Mouse (Mus musculus) heart, adult 9 months (tissue): ENCODE data around the gene Arl3.

Experiments used
- DNase-seq, 2 experiments: peaks; one replicate each; pipeline ENCODE4 v3.0.0; 2022; ENCODE audit warnings: low spot score in 2 of 2

The Arl3 gene

DNA sequence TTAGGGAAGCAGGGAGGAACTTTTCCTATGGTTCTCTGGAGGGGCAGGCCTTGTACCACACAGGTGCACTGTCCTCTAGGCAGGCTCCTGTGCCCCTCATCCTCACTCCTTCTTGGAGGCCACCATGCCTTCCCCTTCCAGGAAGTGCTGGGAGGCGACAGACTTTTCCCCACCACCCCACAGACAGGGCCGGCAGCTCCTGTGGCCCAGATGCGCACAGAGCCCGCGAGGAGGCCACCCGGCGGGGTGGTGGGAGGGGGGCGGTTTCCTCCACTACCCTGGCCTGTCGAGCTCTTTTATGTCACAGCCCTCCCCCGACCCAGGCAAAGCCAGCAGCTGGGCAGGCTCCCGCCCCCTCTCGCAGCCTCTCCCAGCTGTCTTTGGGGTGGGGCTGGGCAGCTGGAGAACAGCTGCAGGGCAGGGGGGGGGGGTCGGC is 54.6 kb downstream of the Arl3 start:
- DNase-seq: no peak

GRCm38 (mm10) chr19:46517529-46518351 is 55.3 kb downstream of the Arl3 start:
- DNase-seq: no peak

DNA sequence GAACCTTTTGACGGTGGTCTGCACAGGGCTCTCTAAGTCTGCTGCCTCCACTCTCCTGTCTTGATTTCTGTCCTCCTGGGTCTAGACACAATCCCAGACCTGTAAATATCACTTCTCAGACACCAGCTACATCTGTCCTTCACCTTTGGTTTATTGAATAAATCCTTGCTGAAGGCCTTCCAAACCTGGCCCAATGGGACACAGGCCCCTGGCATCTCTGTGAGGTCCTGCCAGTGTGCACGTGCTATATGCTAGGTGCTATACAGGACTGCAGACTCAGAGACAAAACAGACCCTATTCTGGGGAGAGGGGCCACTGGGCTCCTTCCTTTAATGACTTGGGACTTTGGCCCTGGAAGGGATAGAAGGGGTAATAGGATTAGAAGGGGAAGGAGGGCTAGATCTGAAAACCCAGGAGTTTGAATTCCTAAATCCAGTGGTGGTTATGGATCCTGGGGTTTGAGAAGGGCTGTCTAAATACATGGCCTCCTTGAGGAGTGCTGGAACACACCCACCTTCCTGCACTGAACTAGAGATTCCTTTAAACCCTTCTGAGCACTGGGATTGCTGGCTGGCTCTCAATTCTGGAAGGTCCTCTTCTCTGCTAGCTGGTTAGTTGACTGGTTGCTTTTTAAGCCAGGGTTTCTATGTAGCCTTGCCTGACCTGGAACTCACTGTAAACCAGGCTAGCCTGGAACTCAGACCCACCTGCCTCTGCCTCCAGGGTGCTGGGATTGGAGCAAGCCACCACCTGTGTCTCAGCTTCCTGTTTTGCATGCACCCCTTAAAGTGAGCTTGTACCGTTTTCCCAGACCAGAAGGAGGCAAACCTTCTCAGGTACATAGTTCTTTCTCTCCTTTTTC is 56.1 kb downstream of the Arl3 start:
- no peak for DNase-seq

DNA sequence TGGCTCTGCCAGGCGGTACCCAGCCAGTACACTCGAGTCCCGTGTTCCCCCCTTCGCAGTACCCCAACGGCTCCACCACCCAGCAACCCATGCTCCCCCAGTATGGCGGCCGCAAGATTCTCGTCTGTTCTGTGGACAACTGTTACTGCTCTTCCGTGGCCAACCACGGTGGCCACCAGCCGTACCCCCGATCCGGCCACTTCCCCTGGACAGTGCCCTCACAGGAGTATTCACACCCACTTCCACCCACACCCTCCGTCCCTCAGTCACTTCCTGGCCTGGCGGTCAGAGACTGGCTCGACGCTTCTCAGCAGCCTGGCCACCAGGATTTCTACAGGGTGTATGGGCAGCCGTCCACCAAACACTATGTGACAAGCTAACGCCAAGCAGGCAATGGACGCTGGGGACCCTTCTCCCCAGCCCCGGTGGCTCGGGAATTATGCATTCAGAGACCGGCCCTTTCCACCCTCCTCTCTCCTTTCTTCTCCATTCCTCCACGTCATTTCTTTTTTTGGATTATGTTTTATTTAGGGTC is 57.6 kb downstream of the Arl3 start:
- no peak for DNase-seq

- no peak for DNase-seq
Observed at GRCm38 (mm10) chr19:46514387-46514786, 58.6 kb downstream of the Arl3 start.

DNA sequence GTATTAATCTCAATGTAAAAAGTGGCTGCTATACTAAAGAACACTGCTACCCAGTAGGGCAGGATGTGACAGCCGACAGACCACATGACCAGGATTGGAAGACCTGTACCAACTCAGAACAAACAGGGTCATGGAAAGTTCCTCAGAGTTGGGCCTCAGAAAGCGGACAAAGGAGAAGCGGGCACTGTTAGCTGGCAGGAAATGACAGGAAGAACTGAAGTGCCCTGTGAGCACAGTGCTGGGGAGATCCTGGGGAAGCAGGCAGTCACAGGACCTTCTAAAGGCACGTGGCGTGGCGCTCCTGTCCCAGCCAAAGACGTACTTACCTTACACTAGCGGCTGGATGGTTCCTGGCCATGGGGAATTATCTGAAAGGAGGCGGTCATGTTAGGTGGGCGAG is 61.7 kb downstream of the Arl3 start:
- peak; percentile 66 to 79 for DNase-seq

GRCm38 (mm10) chr19:46510824-46511223 is 62.2 kb downstream of the Arl3 start:
- DNase-seq: no peak

DNA sequence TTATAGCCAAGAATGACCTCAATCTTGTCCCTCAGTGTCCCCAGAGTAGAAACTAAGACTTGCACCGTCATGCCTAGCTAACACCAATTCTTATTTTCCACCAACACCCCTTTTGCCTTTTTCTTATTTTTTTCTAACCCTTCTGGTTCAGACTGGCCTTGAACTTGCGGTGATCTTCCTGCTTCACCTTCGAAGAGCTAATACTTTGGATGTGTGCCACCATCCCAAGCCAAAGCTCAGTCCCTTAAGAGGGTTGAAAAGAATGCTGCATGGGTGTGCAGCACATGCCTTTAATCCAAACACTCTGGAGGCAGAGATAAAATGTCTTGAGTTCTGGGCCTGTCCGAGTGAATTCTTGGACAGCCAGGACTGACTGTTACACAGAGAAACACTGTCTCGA is 62.6 kb downstream of the Arl3 start:
- DNase-seq: no peak

DNA sequence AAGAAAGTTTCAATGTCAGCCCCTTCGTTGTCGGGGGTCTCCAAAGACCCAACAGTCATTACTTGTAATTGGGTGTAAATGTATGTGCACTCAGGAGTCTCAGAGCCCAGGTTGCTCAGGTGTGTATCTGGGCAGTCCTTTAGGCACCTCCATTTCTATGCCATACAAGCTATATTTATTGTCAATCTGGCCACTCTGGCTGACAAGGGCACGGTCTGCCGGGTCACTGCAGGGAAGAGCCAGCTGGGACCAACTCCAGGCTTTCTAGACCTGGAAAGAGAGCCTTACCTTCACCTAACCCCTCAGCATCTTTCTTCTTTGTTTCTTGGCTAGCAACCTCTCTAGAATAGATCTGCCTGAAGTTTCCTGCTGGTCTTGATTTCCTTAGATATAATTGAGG is 63.3 kb downstream of the Arl3 start:
- DNase-seq: no peak

DNA sequence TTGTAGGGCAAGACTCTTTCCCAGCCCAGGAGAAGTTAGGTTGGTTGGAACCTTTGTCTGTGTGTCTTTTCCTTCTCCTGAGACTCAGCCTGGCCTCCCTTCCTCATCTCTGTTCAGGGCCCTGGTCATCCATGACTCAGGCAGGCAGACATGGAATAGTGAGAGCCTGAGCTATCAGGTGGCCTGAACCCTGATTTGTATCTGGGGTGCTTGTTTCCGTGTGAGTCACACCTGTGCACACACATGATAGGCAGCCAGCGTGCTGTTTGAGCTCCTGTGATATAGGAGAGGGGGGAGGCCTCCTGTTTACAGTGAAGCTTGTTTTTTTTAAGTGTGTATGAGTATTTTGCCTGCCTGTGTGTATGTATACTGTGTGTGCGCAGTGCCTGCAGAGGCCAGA is 63.8 kb downstream of the Arl3 start:
- DNase-seq: no peak

DNA sequence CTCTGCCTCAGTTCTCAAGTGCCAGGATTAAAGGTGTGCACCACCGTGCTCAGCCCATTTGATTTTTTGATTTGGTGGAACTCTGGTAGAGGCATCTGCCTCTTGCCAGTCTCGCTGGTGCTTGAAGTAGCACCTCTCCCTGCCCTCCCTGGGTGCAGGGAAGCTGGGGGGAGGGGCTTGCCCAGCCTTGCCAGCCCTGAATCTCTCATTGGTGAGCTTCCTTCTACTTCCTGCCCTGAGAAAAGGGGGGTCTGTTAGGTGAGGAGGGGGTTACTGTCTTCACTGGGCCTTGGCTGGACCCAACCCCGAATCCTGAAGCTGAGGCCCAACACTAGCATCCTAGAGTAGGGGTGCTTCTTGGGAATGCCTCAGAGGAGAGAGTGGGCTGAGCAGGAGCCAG is 64.3 kb downstream of the Arl3 start:
- no peak for DNase-seq

- DNase-seq: no peak
Observed at GRCm38 (mm10) chr19:46507806-46508205, 65.2 kb downstream of the Arl3 start.

DNA sequence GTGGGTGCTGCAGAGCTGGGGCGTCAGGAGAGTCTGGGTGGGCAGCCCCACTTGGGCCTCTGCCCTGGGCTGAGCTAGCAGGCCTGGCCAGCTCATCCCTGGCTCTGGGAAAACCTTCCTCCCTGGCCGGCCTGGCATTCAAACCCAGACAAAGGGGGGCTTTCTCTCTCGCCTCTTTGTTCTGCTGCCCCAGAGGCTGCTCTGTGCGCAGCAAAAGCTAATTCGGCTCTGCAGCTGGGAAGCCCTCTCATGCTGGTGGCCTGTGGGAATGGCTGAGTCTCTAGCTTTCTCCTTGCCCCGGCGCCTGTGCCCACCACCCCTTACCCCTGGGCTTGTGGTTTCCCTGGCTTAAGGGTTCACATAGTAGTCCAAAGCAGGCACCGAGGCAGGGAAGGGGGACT is 65.8 kb downstream of the Arl3 start:
- no peak for DNase-seq

GRCm38 (mm10) chr19:46506372-46506717 is 66.7 kb downstream of the Arl3 start:
- DNase-seq: no peak

DNA sequence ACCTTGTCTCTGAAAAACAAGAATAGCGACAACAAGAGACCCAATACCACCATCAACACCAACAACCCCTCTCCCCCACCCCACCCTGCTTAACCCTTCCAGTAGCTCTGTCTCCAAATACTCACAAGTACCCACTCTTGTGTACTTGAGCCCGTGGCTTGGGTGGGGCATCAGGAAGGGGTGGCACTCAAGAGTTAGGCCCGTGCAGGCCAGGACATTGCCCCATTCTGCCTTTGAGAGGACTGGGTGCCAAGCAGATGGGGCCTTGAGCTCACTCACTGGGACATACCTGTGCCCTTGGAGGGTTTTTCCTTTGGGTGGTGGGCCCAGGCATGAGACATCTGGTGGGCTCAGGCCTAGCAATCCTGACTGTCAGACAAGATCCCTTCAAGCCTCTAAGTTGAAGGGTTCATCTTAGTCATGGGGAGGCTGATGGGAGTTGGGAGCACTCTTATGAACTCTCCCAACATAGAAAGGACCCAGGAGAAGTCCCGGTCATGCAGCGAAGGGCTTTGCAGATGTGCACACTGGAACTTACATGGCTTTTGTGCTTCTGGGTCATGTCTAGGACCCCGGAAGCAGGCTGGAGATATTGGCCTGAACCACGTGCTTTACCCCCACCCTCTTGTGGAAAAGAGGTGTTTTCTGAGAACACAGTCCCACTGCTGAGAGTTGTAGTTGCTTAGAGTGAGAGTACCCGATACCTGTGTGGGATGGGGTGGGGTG is 67.2 kb downstream of the Arl3 start:
- DNase-seq: no peak

DNA sequence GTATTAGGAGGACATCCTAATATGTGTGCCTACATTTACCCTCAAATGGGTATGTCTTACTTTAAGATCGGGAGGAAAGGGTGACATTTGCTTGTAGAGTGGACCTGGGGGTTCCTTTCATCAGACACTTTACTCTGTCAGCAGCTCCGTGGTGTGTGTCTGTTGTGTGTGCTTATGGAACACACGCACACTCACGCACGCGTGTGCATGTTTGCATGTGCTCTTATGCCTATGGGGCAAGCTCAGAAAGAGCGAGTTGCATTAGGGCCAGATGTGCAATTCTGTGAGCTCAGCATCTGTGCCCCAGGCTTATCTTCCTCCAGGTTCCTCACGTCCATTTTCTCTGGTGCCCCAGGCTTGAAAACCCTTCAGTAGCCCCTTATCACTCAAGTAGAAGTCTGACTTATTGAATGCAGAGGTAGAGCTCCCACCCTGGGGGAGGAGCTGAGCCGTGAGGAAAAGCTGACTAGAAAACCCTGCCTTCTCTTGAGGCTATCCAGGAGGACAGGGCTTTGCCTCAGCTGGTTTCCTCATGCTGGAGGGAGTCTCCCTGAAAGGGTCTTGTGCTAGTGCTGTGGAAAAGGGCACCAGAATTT is 68.1 kb downstream of the Arl3 start:
- no peak for DNase-seq

DNA sequence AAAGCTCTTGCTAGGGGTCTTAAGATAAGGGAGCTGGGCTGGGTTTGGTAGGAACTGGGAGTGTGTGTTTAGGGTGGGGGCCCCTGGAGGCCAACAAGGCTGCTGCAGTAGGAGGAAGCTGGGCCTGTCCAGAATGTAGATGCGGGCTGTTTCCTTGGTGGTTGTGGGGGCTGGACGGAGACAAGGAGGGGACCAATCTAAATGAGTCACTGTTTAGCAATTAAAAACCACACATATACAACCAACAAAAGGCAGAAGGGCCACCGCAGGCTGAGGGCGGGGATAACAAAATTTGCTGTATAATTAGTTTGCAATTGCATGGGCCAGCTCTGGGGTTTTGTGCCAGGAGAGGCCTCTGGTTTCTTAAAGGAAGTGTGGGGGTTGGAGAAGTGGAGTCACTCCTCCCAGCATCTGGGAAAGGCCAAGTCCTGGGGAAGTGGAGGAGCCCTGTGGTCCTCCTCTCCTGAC is 68.9 kb downstream of the Arl3 start:
- DNase-seq: peak; percentile 71 to 79

DNA sequence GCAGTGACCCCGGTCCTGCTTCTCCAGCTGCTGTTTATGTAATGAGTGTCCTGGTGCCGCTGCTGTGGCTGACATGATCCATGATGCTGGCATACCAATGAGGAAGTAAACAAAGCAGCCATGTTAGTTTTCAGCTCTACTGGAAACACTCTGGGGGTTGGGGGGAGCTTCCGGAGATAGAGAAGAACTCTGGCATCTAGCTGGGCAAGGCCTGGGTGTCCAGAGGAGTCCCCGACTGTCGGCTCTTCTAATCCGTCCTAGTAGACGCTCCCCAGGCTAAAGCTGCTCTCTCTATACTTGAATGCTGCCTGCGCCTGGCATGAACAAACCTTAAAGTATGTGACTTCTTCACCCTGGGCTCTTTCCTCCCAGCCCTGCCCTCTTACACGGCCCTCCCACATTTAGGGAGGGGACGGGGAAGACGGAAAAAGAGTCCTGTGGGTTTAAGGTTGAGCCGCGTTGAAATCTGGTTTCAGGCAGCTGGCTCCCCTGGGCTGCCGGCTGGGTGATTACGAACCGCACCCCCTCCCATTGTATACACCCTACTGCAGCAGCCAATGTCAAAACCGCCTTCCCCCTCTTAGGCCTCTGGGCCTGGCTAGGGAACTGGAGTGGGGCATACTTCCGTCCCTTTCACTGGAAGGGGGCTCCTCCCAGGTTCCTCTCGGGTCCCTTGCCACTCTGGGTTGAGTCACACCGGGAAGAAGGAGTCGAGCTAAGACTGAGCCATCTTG is 69.5 kb downstream of the Arl3 start:
- DNase-seq: peak; percentile 86 to 90

DNA sequence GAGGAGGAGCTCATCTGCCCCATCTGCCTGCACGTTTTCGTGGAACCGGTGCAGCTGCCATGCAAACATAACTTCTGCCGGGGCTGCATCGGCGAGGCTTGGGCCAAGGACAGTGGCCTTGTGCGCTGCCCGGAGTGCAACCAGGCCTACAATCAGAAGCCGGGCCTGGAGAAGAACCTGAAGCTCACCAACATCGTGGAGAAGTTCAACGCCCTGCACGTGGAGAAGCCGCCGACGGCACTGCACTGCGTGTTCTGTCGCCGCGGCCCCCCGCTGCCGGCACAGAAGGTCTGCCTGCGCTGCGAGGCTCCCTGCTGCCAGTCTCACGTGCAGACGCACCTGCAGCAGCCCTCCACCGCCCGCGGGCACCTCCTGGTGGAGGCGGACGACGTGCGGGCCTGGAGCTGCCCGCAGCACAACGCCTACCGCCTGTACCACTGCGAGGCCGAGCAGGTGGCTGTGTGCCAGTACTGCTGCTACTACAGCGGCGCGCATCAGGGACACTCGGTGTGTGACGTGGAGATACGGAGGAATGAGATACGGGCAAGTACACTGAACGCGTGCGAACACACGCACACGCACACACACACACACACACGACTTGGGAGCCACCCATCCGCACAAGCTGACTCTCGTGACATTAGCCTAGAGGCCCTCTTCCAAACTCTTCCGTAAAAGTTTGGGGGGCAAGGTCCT is 70.4 kb downstream of the Arl3 start:
- DNase-seq: peak; percentile 67 to 71

- DNase-seq: peak; percentile 75 to 76
Observed at GRCm38 (mm10) chr19:46502069-46502455, 70.9 kb downstream of the Arl3 start.
